Mouse (Mus musculus) C2C12 (cell line): Measurements from ENCODE around the gene Gm28308.

Source experiments
- CTCF ChIP-seq: IDR thresholded peaks from one replicate; pipeline ENCODE4 v1.5.1; 2011; ENCODE audit not compliant: control insufficient read depth, insufficient read depth, insufficient read length
- FOSL1 ChIP-seq: IDR thresholded peaks from one replicate; pipeline ENCODE4 v1.8.0; 2011; ENCODE audit warnings: mild to moderate bottlenecking, low read length; ENCODE audit not compliant: poor library complexity, insufficient read depth, severe bottlenecking
- MAX ChIP-seq: IDR thresholded peaks from one replicate; pipeline ENCODE4 v1.6.1; 2011; ENCODE audit warnings: mild to moderate bottlenecking, control low read depth
- MYOD1 ChIP-seq: IDR thresholded peaks from one replicate; pipeline ENCODE4 v1.6.1; 2011; ENCODE audit warnings: low read depth; ENCODE audit not compliant: control insufficient read depth, insufficient read length
- MYOG ChIP-seq: IDR thresholded peaks from one replicate; pipeline ENCODE4 v1.6.1; 2011; ENCODE audit not compliant: control insufficient read depth, insufficient read length; ENCODE audit errors: extremely low read depth
- USF1 ChIP-seq: IDR thresholded peaks from one replicate; pipeline ENCODE4 v1.6.1; 2011; ENCODE audit warnings: low read depth, mild to moderate bottlenecking, control low read depth, moderate library complexity

- TF ChIP-seq CTCF (no peak), FOSL1 (no peak), MAX (no peak), USF1 (no peak), MYOG (no peak), MYOD1 (no peak)
Observed at GRCm38 (mm10) chr6:52185222-52185621, 27.9 kb downstream of the Gm28308 start.
